Mouse (Mus musculus) right cerebral cortex, postnatal 10 days (tissue): Measurements from ENCODE around the gene Fbxl12.

Experiments
- DNase-seq, 2 experiments: peaks; one replicate each; pipeline ENCODE4 v3.0.0; 2021; ENCODE audit warnings: low spot score in 2 of 2

Fbxl12 gene

GRCm38 (mm10) chr9:20571060-20571459, 73.5 kb downstream of the Fbxl12 start:
- no peak for DNase-seq
